Mouse (Mus musculus): Measurements from ENCODE around the gene Setd7. TPM values are rescaled to one million over a fixed set of nuclear protein-coding genes. Genes with fewer than 3 reads are reported as not detected.

Gene Setd7
- total and polyA plus RNA-seq, 3 experiments: 16.6 to 34.3 (median 23.6) TPM

- Histone ChIP-seq H3K9ac (ENCODE audit: insufficient read depth, low read depth) (no peak overlapping the region), H3K4me2 (ENCODE audit: insufficient read depth, low read depth, poor library complexity, severe bottlenecking) (no peak overlapping the region), H3K4me3 (replicated peaks in 1 of 3; ENCODE audit: low read depth in 2 of 3, low read length in 2 of 3, poor library complexity in 1 of 3) (no peak overlapping the region), H3K4me1 (ENCODE audit: control insufficient read depth in 1 of 2, insufficient read depth in 2 of 2) (peaks cover 0 to 5% of the 10 kb centered on the region in 2 experiments; a peak in 1 of 4 replicates), H3K9me3 (replicated peaks; ENCODE audit: low read length) (no peaks in the 10 kb centered on the region), H3K27me3 (replicated peaks) (no peaks in the 10 kb centered on the region), H3K36me3 (replicated peaks in 1 of 2; ENCODE audit: control insufficient read depth in 1 of 2, insufficient read depth in 1 of 2, low read length in 1 of 2) (peaks cover 79 to 95% of the 10 kb centered on the region in 2 experiments), H3K27ac (ENCODE audit: insufficient read depth, low read depth) (no peak overlapping the region), H3K79me2 (replicated peaks; ENCODE audit: control insufficient read depth, extremely low read depth, insufficient read depth, poor library complexity, severe bottlenecking) (0 out of 2 replicates have a peak, but pooled peaks cover 4% of the 10 kb centered on the region)
- dilution Hi-C loops (cut with MboI; ENCODE audit: extremely low pct_ligation_motif_present, extremely low pct_unique_long_range_greater_than_20kb, low sequenced_read_pairs) (no loop called here), in situ Hi-C loops (cut with MboI; ENCODE audit: low pct_ligation_motif_present, low pct_unique_long_range_greater_than_20kb, low sequenced_read_pairs) (no loop called here)
- DNase-seq (ENCODE audit: extremely low read depth): no peak
- TF ChIP-seq ELF1 (IDR thresholded peaks at IDR 0.05; ENCODE audit: low read depth, low read length): no peak
- TF ChIP-seq JUN (IDR thresholded peaks at IDR 0.05; ENCODE audit: insufficient read depth, low read depth, low read length): no peak
Measured at GRCm38 (mm10) chr3:51533573-51533972, 27.1 kb downstream of the Setd7 start.

GRCm38 (mm10) chr3:51532282-51532620 lies 28.4 kb downstream of the Setd7 start:
- Histone ChIP-seq H3K27me3 (replicated peaks) (no peaks in the 10 kb centered on the region), H3K27ac (ENCODE audit: insufficient read depth, low read depth) (no peak overlapping the region), H3K79me2 (replicated peaks; ENCODE audit: control insufficient read depth, extremely low read depth, insufficient read depth, poor library complexity, severe bottlenecking) (0 out of 2 replicates have a peak, but pooled peaks cover 4% of the 10 kb centered on the region), H3K9ac (ENCODE audit: insufficient read depth, low read depth) (no peak overlapping the region), H3K36me3 (replicated peaks in 1 of 2; ENCODE audit: control insufficient read depth in 1 of 2, insufficient read depth in 1 of 2, low read length in 1 of 2) (peaks cover 78 to 94% of the 10 kb centered on the region in 2 experiments), H3K9me3 (replicated peaks; ENCODE audit: low read length) (no peaks in the 10 kb centered on the region), H3K4me3 (replicated peaks in 1 of 3; ENCODE audit: low read depth in 2 of 3, low read length in 2 of 3, poor library complexity in 1 of 3) (no peak overlapping the region), H3K4me2 (ENCODE audit: insufficient read depth, low read depth, poor library complexity, severe bottlenecking) (no peak overlapping the region), H3K4me1 (ENCODE audit: control insufficient read depth in 1 of 2, insufficient read depth in 2 of 2) (peaks cover 0 to 5% of the 10 kb centered on the region in 2 experiments; a peak in 1 of 4 replicates)
- in situ Hi-C loops (cut with MboI; ENCODE audit: low pct_ligation_motif_present, low pct_unique_long_range_greater_than_20kb, low sequenced_read_pairs) (no loop called here), dilution Hi-C loops (cut with MboI; ENCODE audit: extremely low pct_ligation_motif_present, extremely low pct_unique_long_range_greater_than_20kb, low sequenced_read_pairs) (no loop called here)
- no peak for DNase-seq (ENCODE audit: extremely low read depth)
- no peak for TF ChIP-seq ZNF384 (IDR thresholded peaks at IDR 0.05; ENCODE audit: low read depth, low read length)
- TF ChIP-seq USF1 (IDR thresholded peaks at IDR 0.05; ENCODE audit: low read depth, low read length): no peak
- no peak for TF ChIP-seq JUN (IDR thresholded peaks at IDR 0.05; ENCODE audit: insufficient read depth, low read depth, low read length)
- no peak for TF ChIP-seq PAX5 (IDR thresholded peaks at IDR 0.05; ENCODE audit: low read length)
- no peak for TF ChIP-seq RCOR1 (conservative IDR thresholded peaks at IDR 0.05; ENCODE audit: low read depth, low read length)
- TF ChIP-seq POLR2AphosphoS2 (IDR thresholded peaks at IDR 0.05; ENCODE audit: low read depth, low read length): no peak
- TF ChIP-seq ZC3H11A (IDR thresholded peaks at IDR 0.05; ENCODE audit: low read depth, low read length): no peak
- no peak for TF ChIP-seq RAD21 (IDR thresholded peaks at IDR 0.05; ENCODE audit: low read depth, low read length)
- no peak for TF ChIP-seq NRF1 (IDR thresholded peaks at IDR 0.05; ENCODE audit: low read depth, low read length)
- no peak for TF ChIP-seq ZMIZ1 (IDR thresholded peaks at IDR 0.05; ENCODE audit: low read depth, low read length)
- TF ChIP-seq UBTF (IDR thresholded peaks at IDR 0.05; ENCODE audit: low read depth, low read length): no peak
- TF ChIP-seq HCFC1 (IDR thresholded peaks at IDR 0.05; ENCODE audit: low read depth, low read length): no peak
- TF ChIP-seq MYC (IDR thresholded peaks at IDR 0.05; ENCODE audit: low read depth, low read length): no peak
- no peak for TF ChIP-seq CHD1 (IDR thresholded peaks at IDR 0.05; ENCODE audit: low read depth, low read length)

Data from CH12.LX (cell line).